Mouse (Mus musculus): ENCODE results near the gene Lrrc10b. TPM values are rescaled to one million over a fixed set of nuclear protein-coding genes. Genes with fewer than 3 reads are reported as not detected.
A peak's percentile ranks its signal among the peaks of the same experiment; 100 is the strongest.

The Lrrc10b gene
- total RNA-seq, 2 experiments from 2014 or later = 76.2 to 78.9 TPM

DNA sequence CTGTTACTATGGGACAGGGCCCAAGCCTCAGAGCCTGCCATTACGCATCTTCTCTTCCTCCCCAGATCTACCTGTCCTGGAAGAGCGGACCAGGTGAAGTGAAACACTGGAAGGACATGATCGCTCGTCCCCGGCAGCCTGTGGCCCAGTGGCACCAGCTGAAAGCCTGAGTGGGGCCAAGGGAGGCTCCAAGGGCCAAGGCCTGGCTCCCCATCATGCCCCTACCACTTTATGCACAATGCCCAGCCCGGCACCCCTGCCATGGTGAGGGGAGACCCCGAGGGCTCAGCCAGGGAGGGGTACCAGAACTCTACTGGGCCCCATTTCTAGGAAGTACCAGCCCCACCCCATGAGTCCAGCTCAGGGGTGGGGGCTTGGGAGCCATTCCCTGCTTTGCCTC lies 9.0 kb downstream of the Lrrc10b start:
- DNase-seq (ENCODE audit: extremely low spot score in 1 of 2, low spot score in 1 of 2) = no peak

- DNase-seq (ENCODE audit: extremely low spot score in 1 of 2, low spot score in 1 of 2) = no peak
Measured at GRCm38 (mm10) chr19:10444685-10445369, 12.4 kb downstream of the Lrrc10b start.

- no peak for DNase-seq (ENCODE audit: extremely low spot score in 1 of 2, low spot score in 1 of 2)
Measured at GRCm38 (mm10) chr19:10437521-10437920, 19.8 kb downstream of the Lrrc10b start.

DNA sequence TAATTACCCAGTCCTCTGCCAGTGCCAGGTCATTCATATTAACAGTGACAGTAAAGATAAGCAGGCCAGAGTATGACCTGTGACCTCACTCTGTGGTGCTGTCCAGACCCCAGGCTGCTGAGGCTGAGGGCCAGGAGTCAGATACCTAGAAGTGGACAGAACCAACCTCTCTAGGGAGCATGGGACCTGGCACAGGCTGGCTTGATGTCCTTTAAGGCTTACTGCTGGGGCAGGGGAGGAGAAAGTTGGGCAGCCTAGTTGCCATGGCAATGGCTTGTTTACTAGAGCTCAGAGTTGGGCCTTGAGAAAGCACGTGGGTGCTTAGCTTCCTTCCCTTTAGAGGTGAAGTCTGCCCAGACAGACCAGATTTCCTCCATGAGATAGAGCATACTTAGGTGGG lies 20.5 kb downstream of the Lrrc10b start:
- DNase-seq (ENCODE audit: extremely low spot score in 1 of 2, low spot score in 1 of 2) = no peak

GRCm38 (mm10) chr19:10435908-10436307 lies 21.4 kb downstream of the Lrrc10b start:
- DNase-seq (ENCODE audit: extremely low spot score in 1 of 2, low spot score in 1 of 2) = peak in 1 of 2 experiments; percentile 67

DNA sequence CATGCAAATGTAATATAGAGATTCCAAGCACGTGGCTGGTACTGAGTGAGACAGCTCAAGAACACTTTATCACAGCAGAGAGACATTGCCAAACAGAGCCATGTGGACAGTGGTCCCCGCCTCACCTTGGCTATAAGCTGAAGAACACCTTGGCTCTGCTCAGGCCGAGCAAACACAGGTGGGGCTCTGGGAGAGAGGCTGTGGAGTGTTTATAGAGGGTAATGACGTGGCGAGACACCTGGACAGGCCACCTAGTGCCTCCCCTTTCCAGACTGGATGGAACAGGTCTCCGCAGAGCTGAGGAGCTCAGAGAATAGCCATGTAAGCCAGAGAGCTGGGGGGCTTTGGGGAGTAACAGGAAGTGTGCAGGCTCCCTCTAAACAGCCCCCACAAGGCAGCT lies 22.3 kb downstream of the Lrrc10b start:
- DNase-seq (ENCODE audit: extremely low spot score in 1 of 2, low spot score in 1 of 2) = no peak

- no peak for DNase-seq (ENCODE audit: extremely low spot score in 1 of 2, low spot score in 1 of 2)
Measured at GRCm38 (mm10) chr19:10433879-10434540, 23.3 kb downstream of the Lrrc10b start.

DNA sequence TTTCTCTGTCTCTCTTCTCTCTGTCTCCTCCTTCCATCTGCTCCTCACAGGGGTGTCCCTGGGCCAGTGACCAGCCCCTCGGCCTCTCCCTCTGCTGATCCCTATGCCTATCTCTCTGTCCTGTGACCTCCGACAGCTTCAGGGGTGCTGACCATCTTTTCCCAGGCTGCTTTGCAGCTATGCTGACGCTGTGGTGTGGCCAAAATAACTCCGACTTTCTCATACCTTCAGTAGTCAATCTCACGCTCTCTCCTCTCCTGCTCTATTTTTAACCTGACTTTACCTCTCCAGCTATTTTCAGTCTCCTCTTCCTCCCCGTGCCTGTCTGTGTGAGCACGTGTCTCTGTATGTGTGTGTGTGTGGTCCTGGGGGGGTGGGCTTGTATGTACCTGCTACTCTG lies 24.0 kb downstream of the Lrrc10b start:
- no peak for DNase-seq (ENCODE audit: extremely low spot score in 1 of 2, low spot score in 1 of 2)

DNA sequence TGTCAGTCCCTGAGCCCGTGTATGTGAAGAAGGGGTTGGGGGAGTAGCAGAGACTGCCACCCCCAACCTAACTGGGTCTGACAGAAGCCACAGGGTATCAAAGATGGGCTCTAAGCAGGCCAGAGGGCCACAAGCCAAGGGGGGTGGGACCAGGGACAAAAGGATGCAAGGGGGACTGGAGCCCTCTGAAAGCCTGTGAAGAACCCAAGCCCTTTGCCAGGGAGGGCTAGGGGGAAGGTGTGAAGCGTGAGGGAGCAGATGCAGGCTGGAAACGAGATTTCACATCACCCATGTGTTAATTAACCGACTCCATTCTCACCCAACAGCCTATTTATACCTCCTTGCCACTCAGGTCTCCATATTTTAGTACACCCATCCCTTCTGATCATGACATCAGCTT lies 25.4 kb downstream of the Lrrc10b start:
- DNase-seq (ENCODE audit: extremely low spot score in 1 of 2, low spot score in 1 of 2) = no peak

DNA sequence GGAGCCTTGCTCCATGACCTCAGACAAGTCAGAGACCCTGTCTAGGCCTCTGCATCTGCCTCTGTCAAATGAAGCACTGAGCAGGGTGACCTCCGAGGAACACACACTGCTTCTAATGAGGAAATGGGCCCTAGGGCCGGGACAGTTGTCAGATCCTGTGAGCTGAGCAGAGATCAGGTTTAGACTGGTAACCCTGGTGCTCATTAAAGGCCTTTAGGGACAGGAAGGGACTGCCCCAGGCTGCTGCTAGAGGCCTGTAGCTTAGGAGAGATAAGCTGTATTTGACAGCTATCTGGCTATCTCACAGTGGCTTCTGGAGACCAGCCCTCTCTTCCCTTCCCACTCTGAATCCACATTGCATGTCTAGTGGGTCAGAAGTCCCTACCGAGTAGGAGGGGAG lies 25.9 kb downstream of the Lrrc10b start:
- DNase-seq (ENCODE audit: extremely low spot score in 1 of 2, low spot score in 1 of 2) = no peak

- no peak for DNase-seq (ENCODE audit: extremely low spot score in 1 of 2, low spot score in 1 of 2)
Measured at GRCm38 (mm10) chr19:10429371-10429770, 27.9 kb downstream of the Lrrc10b start.

DNA sequence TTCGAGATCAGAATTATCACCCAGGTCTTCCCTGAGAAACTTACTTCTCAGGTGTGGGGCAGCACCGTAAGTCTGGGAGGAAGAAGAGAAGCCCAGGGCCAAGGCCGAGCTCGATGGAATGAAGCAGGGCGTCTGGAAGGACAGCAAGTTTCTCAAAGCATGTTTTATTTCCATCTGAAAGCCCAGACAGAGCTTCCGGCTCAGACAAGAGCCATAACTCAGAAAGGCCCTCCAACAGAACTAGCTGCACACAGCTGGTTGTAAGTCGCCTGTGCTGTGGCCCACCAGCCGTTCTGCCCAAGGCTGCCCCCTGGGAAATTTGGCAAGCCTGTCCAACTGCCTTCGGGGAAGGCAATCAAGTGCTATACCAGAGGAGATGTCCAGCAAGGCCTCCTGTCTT lies 29.8 kb downstream of the Lrrc10b start:
- no peak for DNase-seq (ENCODE audit: extremely low spot score in 1 of 2, low spot score in 1 of 2)

DNA sequence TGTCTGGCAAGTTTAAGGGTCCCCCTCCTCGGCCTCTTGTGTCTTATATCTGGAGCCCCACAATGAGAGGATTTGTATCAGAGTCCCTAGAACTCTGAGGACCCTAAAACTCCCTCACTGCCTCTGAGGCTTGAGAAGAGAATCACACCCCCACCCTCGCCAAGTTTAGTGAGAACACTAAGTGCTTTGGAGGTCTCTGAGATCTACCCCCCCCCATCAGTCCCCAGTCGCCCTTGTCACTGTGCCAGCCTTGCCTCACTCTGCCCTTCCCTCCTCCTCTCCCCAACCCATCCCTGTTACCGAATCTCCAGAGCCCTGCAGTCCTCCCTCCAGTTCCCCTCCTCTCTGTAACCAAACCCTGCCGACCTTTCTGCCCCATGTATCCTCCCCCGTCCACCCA lies 30.5 kb downstream of the Lrrc10b start:
- no peak for DNase-seq (ENCODE audit: extremely low spot score in 1 of 2, low spot score in 1 of 2)

GRCm38 (mm10) chr19:10426312-10426711 lies 31.0 kb downstream of the Lrrc10b start:
- no peak for DNase-seq (ENCODE audit: extremely low spot score in 1 of 2, low spot score in 1 of 2)

- DNase-seq (ENCODE audit: extremely low spot score in 1 of 2, low spot score in 1 of 2) = no peak
Measured at GRCm38 (mm10) chr19:10425484-10426270, 31.6 kb downstream of the Lrrc10b start.

GRCm38 (mm10) chr19:10424751-10425150 lies 32.5 kb downstream of the Lrrc10b start:
- no peak for DNase-seq (ENCODE audit: extremely low spot score in 1 of 2, low spot score in 1 of 2)

GRCm38 (mm10) chr19:10421986-10422976 lies 35.0 kb downstream of the Lrrc10b start:
- DNase-seq (ENCODE audit: extremely low spot score in 1 of 2, low spot score in 1 of 2) = no peak

- DNase-seq (ENCODE audit: extremely low spot score in 1 of 2, low spot score in 1 of 2) = no peak
Measured at GRCm38 (mm10) chr19:10417436-10417835, 39.8 kb downstream of the Lrrc10b start.

DNA sequence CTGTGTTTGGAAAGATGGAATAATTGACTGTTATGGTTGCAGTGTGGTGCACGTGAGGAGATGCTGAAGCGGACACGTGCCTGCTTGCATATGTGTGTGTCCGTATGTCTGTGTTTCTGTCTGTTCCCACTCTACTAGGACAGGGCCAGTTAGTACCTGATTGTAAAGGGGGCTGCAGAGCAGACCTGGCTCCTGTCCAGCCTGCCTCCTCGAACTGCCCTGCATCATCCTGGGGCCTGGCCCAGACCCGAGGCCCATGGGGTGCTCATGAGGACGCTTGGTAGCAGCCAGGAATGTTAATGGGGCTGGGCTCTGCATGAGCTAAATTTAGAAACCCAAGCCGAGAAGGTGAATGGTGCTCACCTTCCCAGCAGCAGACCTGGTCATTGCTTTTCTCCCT lies 40.4 kb downstream of the Lrrc10b start:
- no peak for DNase-seq (ENCODE audit: extremely low spot score in 1 of 2, low spot score in 1 of 2)

DNA sequence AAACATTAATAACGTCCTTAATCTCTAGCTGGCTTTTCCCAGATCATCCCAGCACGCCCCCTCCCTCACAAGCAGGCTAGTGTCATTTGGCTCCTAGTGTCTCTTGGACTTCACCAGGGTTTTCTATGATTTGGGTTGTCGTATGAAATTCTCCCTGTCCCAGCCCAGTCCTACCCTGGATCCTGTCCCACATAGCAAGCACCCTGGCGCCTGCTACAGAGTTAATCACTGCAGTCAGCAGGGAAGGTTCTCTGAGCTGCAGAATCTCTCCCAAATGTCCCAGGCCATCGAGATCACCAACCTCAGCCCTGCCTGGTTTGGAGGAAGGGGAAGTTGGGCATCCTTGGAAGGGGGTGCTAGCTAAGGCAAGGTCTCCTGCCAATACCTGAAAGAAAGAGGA lies 41.8 kb downstream of the Lrrc10b start:
- no peak for DNase-seq (ENCODE audit: extremely low spot score in 1 of 2, low spot score in 1 of 2)
